Mouse (Mus musculus) right cerebral cortex, postnatal 14 days (tissue): ENCODE measurements around the gene Lrrfip1.
A peak's percentile ranks its signal among the peaks of the same experiment; 100 is the strongest.

Experiments used
- DNase-seq: peaks from one replicate; pipeline ENCODE4 v3.0.0; 2022

Gene Lrrfip1

DNA sequence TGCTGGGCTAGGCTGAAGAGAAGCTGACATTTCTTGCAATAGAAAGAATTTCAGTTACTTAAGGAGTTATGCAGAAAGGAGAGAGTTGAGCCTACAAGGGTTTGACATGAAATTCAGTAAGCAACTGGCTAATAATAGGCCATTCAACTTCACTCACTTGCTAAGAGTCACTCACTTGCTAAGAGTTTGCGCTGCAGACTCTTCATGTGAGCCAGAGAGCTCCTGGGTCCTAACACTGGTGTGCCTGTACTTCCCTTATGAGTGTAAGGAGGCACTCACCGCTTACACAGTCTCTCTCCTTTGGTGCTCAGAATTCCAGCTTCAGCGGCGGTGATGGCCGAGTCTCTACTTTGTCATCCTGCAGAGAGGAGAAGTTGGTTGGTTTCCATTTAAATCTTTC is 88.2 kb downstream of the Lrrfip1 start:
- DNase-seq, result no peak

DNA sequence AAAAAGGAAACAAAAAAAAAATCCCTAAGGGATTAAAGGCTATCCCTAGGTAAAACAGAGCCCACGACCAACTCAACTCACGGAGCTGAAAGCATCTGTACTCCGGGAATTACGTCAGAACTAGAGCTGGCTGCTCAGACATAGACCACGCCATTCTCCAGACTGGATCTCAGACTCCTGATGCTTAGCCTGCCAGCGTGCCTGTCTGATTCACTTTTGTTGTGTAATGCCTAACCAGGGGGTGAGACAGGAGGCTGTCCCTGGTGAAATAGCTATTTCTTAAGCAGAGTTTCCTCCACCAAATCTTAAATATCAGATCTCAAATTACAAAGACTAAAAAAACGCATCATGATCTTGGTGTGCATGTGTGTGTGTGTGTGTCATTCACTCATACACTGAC is 89.5 kb downstream of the Lrrfip1 start:
- DNase-seq, result no peak

DNA sequence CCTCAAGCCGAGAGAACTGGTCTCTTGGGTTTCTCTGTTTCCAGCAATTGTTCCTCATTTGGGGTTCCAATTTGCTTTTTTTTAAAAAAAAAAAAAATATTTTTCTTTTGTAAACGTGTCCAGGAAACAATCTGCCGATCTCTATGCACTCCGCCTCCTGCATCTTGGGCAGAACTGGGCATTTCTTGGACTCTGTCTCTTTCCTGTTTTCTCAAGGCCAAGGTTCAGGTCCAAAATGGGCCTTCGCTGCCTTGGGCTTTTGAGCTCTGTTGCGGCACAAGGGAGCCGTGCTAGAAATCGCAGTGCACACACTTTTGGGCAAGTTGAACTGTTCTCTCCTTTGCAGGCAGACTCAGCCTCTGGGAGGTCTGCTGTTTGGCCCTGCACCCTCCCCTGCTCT is 90.4 kb downstream of the Lrrfip1 start:
- no peak for DNase-seq

DNA sequence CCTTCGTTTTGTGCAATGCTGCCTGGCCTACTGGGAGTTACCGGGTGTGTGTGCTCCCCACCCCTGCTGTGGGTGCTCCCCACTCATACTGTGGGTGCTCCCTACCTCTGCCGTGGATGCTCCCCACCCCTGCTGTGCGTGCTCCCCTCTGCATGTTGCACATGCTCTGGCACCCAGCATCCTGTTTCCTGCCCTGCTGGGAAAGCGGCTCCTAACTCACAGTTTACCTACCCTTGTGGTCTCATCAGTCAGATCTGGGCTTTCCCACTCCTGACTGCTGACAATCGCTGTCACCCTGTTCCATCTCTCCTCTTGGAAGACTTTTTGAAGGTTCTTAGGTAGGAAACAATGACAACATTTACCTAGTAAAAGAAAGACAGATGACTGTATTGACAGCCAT is 91.9 kb downstream of the Lrrfip1 start:
- DNase-seq, result no peak

DNA sequence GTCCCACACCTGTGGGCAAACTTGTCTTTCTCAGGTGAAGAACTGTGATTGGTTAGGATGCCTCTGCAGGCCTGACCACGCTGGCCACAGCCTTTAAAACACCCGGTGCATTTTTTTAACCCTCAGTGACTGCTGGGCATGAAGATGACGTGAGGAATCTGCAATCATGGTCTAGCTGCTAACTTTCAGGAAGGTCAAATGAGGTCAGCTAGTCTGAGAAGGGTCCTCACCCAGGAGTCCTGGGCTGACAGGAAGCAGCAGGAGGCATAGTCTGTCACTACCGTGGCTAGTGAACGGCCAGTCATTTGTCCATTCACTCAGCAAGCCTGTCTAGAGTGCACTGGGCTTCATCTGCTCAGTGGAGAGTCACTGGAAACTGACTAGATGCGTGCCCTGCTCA is 93.9 kb downstream of the Lrrfip1 start:
- no peak for DNase-seq

DNA sequence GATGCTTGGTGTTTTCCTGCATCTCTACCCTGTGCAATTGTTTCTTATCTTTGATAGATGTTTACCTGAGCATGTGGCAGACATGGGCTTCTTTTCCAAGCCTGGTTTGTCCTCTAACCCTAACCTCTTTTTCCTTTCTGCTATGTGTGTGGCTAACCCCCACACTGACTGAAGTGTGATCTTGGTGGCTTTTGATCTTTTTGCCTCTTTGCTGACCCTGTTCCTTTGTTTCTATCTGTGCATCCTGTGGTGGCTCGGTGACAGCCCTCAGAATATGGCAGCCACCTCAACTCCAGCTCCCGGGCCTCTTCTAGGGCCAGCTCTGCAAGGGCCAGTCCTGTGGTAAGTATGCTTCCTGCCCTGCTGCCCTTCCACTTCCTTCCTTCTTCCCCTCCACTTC is 94.8 kb downstream of the Lrrfip1 start:
- DNase-seq, result no peak

DNA sequence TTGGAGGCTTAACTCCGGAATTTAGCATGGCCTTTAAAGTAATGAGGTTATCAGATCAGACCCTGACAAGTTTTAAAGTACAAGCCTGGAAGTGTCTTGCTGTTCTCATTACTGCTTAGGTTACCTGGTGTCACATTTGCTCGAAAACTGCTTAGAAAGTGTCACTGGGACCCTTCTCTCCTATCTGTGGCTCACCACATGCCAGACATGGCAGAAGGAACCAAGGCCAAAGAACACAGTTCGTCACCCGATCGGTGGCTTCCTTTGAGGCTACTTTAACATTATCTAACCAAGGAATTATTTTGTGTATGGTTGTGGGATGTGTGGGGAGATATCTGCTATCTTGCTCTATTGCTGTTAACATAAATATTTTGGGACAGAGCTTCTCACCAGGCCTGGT is 95.5 kb downstream of the Lrrfip1 start:
- DNase-seq, result no peak

DNA sequence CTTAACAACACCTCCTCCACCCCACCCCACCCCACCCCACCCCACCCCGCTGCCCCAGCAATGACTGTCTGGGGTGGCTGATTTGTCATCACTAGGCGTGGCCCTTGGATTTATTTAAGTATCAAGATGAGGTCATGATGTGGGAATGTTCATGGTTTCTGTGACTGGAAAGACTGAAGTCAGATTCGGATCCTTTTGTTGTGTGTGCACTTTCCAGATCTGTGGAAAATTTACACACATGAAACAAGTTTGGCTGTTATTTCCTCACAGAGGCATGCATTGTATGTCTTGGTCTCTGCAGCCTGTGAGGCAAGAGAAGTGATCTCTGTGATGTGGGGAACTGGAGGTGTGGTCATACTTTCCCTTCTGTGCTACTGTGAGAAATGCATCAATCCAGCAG is 96.7 kb downstream of the Lrrfip1 start:
- no peak for DNase-seq

DNA sequence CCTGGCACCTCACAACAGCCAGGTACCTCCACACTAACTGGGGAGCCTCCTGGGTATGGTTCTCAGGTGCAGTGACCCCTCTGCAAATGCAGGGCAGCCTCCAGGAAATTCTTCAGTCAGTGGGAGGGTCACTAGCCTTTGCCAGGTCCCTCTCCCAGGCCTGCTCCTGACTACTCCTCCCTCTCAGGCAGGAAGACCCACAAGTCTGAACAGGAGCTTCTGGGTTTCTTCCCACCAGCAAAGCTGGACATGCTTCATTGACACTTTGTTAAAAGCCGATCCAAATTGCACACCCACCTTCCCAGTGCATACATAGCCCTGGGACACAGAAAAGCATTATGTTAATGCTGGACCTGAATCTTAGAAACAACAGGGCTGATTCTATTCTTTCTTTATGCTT is 97.3 kb downstream of the Lrrfip1 start:
- DNase-seq, result no peak

DNA sequence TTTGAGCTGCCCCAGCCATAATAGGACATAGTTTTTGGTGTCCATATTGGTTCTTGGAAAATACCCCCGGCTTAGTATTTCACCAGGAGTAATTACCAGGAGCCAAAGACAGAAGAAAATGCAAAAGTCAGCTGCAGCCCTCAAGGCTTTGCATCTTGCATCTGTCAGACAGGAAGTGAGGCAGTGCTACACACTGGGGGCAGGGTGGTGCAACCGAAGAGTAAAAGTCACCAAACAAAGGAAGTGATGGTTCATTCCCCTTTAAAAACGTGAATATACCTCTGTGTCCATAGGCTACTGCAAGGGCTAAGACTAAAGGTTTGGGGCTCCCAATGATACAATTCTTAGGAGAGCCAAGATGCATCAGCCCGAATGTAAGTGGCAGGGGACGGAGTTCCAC is 98.0 kb downstream of the Lrrfip1 start:
- no peak for DNase-seq

DNA sequence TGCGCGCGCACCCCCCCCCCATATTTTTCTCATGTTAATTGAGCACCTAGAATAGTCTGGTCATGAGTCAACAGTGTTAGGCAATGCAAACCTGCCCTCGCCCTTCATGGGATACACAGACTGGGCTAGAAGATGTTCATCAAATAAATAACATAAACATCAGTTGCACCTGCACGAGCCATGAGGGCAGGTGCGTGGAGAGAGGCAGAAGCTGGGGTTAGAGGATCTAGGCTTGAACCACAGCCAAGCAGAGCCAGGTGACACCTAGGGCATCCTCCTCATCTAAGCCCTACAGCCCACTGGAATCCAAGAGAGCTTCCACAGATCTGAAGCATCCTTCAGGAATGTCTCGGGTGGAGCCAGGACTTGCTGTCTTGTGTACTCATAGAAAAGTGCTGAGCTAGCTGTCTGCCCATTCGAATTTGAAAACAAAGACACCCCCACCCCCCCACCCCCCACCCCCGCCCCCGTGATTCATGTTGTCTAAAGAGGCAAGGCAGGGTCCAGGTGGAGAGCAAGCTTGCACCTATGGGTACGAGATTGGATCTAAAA is 98.8 kb downstream of the Lrrfip1 start:
- no peak for DNase-seq

DNA sequence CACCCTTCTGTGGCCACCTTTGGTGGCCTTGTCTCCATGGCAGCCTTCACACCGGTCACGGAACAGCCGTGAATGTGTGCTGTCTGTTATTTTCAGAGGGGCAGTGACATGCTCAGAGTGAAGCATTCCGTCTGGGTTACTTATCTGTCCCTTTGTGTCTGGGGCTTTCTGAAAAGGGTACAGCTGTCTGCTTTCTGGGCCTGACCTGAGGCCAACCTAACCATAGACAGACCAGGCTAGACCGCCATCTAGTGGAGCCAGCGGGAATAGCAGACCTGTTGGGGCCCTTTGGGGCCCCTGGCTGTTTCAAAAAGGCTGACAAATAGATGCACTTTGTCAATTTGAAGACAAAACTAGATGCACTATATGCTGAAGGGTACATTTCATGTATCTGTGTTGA is 100.3 kb downstream of the Lrrfip1 start:
- DNase-seq, result peak; percentile 66

DNA sequence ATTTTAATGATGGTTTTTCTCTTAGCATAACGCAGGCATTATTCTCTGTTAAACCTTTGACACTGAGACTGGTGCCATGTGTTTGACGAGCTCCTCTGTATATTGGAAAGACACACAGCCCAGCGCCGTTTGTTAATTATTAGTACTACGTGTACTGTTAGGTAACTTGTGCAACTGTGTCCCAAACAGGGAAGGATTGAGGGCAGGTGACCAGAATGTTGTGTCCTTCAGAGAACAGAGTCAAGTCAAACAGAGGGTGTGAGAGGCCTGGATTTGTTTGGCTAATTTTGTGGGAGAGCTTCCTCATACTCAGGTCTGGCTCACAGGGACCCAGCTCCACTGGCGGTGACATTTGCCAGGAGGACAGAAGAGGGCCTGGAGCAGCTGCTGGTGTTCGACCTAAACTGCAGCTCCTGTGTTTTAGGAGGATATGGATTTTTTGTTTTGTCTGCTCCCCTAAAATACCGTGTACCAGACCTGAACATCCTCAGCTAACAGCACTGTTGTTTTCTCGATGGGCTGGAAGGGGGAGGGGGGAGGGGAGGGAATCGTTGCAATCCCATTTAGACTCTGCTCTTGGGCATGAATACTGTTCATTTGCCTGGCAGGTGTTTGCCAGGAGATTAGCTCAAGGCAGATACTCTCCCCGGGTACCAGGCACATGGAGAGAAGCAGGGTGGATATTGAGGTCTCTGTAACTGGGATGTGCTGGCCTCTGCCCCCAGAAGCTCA is 103.3 kb downstream of the Lrrfip1 start:
- DNase-seq, result no peak

DNA sequence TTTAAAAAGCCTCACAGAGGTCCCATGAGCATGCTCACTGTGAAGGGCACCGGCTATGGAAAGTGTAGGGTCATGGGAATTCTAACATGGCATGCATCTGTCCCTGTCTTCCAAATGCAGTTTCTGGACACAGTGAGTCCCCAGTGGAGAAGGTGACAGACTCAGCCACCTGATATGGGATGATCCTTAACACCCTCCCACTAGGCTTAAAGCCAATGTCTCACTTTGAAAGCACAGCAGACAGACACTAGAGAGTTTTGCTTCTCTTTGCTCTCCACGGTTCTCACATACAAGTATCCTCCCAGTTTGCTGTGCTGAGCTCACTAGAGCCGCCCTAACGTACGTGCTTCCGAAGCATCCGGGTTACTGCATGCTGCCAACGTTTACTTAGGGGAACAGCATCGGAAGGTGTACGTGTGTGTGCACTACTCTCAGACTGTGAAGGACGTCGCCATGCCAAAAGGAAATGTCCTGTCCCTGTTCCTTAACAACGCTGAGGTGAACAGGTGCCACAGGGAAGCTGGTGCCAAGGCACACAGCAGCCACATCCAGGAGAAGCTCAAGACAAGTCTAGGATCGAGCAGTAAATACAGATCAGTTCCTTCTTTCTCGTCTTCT is 104.9 kb downstream of the Lrrfip1 start:
- no peak for DNase-seq

DNA sequence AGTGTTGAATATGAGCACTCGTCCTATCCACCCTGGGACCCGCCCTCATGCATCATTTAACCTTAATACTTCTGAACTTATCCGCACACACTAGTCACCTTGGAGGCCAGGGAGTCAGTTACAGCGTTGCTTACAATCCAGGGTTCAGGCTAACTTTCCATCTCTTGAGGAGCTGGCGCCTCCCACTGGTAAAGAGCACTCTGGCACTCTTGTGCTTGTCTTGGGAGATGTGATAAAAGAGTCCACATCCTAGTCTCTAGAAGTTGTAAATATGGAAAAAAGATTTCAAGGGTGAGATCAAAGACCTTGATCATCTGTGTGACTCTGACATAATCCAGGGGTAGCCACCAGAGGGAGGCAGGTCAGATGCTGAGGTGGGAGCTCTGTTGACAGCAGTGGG is 109.0 kb downstream of the Lrrfip1 start:
- DNase-seq, result no peak

DNA sequence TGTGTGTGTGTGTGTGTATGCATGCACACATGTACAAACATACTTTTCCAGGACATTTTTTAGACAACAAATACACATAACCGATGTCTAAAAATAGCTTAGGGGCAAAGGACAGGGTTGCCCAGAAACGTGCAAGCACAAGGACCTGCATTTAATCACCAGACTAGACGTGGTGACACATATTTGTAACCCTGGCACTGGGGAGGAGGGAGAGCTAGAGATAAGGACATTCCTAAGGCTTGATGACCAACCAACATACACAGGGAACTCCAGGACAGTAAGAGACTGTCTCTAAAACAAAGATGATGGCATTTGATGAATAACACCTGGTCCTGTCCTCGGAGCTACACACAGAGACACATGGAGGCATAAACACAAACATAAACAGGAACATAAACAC is 110.8 kb downstream of the Lrrfip1 start:
- DNase-seq, result no peak

DNA sequence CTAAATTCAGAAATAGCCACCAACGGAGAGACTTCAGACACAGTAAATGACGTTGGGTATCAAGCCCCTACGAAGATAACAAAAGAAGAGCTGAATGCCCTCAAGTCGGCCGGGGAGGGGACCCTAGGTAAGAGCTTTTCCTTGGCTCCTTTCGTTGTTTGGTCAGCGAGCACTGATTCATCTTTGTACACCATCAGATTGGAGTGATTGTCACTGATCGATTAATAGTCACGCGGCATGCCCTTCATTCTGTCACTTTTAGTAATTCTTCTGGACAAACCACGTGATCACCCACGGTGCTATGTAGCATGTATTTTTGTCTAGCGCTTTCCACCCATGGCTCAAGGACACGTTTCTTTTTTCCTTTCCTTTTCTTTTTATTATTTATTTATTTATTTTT is 113.6 kb downstream of the Lrrfip1 start:
- no peak for DNase-seq

DNA sequence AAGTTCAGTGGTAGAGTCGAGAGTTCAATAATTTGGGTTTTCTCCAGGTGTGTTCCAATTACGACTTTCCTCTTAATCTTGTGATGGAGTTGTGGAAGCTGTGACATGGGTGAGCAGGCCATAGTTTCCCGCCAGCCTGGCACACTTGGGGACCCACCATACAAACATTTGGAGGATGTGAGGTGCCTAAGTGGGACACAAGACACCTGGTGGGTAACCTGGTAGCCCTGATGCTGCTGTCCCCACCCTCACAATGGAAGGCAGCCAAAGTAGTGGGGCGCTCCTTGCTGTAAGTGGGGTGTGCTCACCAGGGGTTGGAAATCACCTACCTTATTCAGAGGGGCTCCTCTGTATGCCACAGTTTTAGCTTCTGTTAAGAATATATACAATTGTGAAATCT is 114.1 kb downstream of the Lrrfip1 start:
- no peak for DNase-seq

DNA sequence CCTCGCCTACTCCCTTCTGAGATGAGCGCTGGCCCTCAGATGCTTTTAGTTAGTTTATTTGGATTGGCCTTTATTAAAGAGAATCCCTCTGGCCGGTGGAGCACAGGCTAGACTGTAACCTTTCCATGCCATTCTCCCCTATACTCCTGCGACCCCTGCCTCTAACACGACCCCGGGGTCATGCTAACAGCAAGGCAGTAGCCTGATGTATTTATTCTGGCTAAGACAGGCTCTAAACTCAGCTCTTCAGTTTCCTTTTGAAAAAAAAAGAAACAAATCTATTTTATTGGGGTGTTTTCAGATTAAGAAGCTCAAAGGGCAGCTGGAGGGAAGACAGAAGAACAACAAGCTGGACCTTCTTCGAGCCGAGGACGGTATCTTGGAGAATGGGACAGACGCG is 123.6 kb downstream of the Lrrfip1 start:
- no peak for DNase-seq

DNA sequence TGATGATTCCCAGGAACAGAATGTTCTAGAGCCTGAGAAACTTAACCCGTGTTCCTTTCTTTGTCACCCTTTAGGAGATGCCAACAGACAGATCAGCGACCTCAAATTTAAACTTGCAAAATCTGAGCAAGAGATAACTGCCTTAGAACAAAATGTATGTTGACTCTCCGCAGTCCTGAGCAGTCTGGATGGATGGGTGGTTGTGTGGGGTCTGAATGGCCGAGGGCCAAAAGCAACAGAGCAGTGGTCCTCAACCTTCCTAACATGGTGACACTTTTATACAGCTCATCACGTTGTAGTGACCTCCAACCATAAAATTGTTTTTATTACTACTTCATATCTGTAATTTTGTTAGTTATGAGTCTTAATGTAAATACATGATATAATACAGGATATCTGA is 124.5 kb downstream of the Lrrfip1 start:
- DNase-seq, result no peak

DNA sequence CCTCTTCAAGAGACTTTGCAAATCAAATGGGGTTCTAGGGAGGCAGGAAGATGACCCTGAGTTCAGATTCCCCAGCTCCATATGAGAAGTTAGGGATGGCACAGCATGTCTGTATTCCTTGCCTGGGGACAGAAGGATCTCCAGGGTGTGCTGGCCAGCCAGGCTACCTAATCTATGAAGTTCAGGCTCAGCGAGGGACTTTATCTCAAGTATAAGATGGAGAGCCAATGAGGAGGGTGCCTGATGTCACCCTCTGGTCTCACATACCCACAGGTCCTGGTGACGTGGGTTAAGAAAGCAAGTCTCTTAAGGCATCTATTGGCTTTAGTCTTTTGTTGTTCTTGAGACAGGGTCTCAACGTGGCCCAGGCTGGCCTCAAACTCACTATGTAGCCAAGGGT is 124.9 kb downstream of the Lrrfip1 start:
- no peak for DNase-seq

DNA sequence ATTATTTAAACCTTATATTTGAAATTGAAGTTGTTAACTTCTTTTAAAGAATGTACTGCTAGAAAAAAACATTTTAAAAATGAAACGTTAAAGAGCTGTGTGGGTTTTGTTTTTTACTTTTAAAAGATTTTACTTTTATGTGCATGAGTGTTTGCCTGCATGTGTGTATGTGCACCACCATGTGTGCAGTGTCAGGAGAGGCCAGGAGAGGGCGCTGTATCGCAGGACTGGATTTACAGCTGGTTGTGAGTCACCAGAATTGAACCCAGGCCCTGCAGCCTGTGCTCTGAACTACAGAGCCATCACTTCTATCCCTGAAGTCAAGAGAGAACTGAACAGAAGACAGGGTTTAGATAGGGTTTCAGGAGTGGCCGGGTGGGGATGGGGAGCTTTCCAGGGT is 130.3 kb downstream of the Lrrfip1 start:
- DNase-seq, result no peak

DNA sequence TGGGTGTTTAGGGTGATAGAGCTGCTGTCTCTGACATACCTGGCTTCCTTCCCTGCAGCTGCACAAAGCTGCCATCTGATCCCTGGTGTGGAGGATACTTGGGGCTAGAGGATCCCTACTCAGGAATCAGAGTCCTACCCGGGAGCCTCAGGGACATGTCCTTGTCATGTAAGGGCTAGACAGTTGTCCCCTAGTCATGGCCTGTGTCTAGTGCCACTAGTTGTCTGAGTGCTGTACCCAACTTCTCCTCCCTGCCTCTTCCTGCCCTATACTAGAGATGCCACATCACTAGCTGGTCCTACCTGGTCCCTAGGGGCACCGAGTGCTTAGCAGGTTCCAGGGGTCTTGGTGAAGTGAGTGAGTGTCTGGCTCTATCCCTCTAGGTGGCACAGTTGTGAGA is 138.5 kb downstream of the Lrrfip1 start:
- no peak for DNase-seq

DNA sequence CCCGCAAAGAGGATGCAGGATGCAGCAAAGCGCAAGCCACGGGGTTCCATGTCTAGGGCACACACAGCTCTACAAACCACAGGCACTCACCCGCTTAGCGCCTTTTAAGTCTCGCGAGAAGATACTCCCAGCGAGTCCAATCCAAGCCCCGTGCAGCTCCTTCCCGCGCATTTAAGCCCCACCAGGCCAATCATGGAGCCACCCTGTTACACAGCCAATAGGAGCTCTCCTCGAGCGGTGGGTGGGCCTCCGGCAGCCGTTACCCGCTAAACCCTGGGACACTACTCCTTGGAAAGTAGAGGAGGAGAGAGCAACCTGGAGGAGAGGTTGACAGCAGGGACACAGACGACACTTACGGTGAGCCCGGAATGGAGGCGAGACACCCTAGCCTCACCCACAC is 146.3 kb downstream of the Lrrfip1 start, which contains the start of gene Rbm44:
TSS of gene Rbm44 (plus strand) at position 277 of the 400 bp plus-strand sequence.
- no peak for DNase-seq

DNA sequence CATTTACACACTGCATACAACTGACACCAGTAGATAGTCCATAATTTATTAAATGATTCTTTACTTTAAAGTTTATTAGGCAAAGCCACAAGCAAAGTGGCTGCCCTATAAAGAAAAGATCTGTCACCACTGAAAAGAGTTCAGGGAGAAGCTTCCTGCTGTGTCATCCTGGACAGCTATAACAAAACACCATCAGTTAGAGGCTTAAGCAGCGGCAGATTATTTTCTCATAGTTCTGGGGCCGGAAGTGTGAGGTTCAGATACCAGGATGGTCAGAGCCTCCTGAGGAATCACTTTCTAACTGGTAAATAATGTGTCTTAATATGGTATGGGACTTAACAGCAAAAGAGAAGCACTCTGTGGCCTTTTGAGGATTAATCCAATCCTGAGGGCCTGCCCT is 153.0 kb downstream of the Lrrfip1 start:
- DNase-seq, result no peak
